Mouse (Mus musculus): ENCODE results near the gene Uts2r. TPM values are rescaled to one million over a fixed set of nuclear protein-coding genes. Genes with fewer than 3 reads are reported as not detected.

Gene Uts2r
- total and polyA plus RNA-seq, 2 experiments from 2014 or later: not detected

DNA sequence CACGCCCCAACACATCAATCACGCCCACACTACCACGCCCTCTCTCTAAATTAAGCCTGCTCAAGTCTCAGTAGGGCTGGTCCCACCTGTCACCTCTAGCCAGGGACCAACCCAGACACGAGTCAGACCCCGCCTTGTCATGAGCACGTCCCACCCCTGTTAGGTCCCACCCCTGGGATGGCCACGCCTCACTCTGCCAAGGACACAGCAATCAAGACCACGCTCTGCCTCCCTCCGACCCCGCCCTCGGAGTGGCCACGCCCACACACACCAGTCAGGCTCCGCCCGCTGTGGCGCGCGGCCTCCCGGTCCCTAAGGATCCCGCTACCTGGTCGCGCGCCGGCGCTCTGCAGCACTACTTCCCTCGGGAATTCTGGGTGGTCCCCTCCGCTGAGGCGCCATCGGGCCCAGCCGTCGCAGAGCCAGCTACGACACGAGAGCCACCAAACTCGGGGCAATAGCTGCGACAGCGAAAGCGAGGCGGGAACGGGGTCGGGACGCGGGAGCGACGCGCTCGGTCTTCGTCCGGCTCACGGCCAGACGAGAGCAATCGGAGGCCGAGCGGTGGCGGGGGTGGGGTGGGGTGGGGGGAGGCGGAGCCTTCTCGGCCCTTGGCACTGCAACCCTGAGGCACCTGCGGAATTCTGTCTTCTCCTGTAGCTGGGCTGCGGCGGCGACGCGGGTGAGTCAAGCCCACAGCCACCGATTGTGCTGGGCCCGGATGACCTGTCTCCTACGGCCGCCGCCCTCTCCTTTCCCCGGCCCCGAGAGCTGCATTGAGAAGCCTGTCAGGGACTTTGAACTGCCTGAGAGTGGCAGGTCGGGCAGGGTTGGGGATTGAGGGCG is 44.3 kb downstream of the Uts2r start, which contains the start of the genes Hexdc and Ogfod3:
Hexdc (plus strand) TSS at position 273 of the 846 bp plus-strand sequence.
Ogfod3 (minus strand) TSS at position 551 of the 846 bp plus-strand sequence.
- H3K27me3 ChIP-seq (ENCODE audit: control insufficient read depth, insufficient read depth, low read length): no peaks in the 10 kb centered on the region
- DNase-seq (ENCODE audit: low spot score) (peak; percentile 93), ATAC-seq (ENCODE audit: insufficient read depth, low read depth) (peak; percentile 98)
- WGBS: under 1% methylated on average over 68 of the region's 70 CpGs
- no peaks in the 10 kb centered on the region for H3K4me1 ChIP-seq (ENCODE audit: control insufficient read depth, insufficient read depth)
- peak within 1 kb of the TSS; percentile 77 for H3K4me3 ChIP-seq (ENCODE audit: low read depth, low read length)
- H3K9me3 ChIP-seq (replicated peaks; ENCODE audit: control insufficient read depth, low read length): no peaks in the 10 kb centered on the region
- peak within 1 kb of the TSS; percentile 72 for H3K9ac ChIP-seq (replicated peaks; ENCODE audit: low read depth, low read length)
- TF ChIP-seq CTCF (IDR thresholded peaks at IDR 0.05; ENCODE audit: low read depth) (no peak), EP300 (IDR thresholded peaks at IDR 0.05; ENCODE audit: low read depth) (no peak)
- peak within 1 kb of the TSS; percentile 78 for H3K4me2 ChIP-seq (ENCODE audit: low read depth, low read length)
- H3K27ac ChIP-seq (ENCODE audit: low read depth): peak within 1 kb of the TSS; percentile 83
- H3K36me3 ChIP-seq (replicated peaks; ENCODE audit: control insufficient read depth, insufficient read depth, low read length): peaks cover 9% of the 10 kb centered on the region; the same call in 1 of the 2 replicates

Other genes with a start within 250 kb of the Uts2r start
- gene Ccdc57, start 227.4 kb upstream of the Uts2r start, total RNA-seq (2014; rRNA removed; ENCODE audit: low replicate concordance): 0.43 and 1.5 TPM in 2 replicates
- 1.3 and 1.6 TPM in 2 replicates for gene Ccdc57, start 227.4 kb upstream of the Uts2r start, polyA plus RNA-seq (2015; fragmentation: Nextera tagmentation; extraction: Ambion mirVana)
- gene Slc16a3, start 211.8 kb upstream of the Uts2r start, total RNA-seq (2014; rRNA removed; ENCODE audit: low replicate concordance): 153 and 260 TPM in 2 replicates
- gene Slc16a3, start 211.8 kb upstream of the Uts2r start, polyA plus RNA-seq (2015; fragmentation: Nextera tagmentation; extraction: Ambion mirVana): 15.6 and 17.0 TPM in 2 replicates
- 51.9 and 52.8 TPM in 2 replicates for gene Csnk1d, start 168.9 kb upstream of the Uts2r start, total RNA-seq (2014; rRNA removed; ENCODE audit: low replicate concordance)
- gene Csnk1d, start 168.9 kb upstream of the Uts2r start, polyA plus RNA-seq (2015; fragmentation: Nextera tagmentation; extraction: Ambion mirVana): 42.0 and 46.7 TPM in 2 replicates
- not detected in 2 replicates for gene Cd7, start 120.9 kb upstream of the Uts2r start, total RNA-seq (2014; rRNA removed; ENCODE audit: low replicate concordance)
- 0.16 TPM in 1 of 2 replicates, not detected in the other for gene Cd7, start 120.9 kb upstream of the Uts2r start, polyA plus RNA-seq (2015; fragmentation: Nextera tagmentation; extraction: Ambion mirVana)
- not detected in 2 replicates for gene Sectm1b, start 96.7 kb upstream of the Uts2r start, total RNA-seq (2014; rRNA removed; ENCODE audit: low replicate concordance)
- 0.10 TPM in 1 of 2 replicates, not detected in the other for gene Sectm1b, start 96.7 kb upstream of the Uts2r start, polyA plus RNA-seq (2015; fragmentation: Nextera tagmentation; extraction: Ambion mirVana)
- gene Sectm1a, start 79.1 kb upstream of the Uts2r start, total RNA-seq (2014; rRNA removed; ENCODE audit: low replicate concordance): 0.27 TPM in 1 of 2 replicates, not detected in the other
- 0.19 and 0.25 TPM in 2 replicates for gene Sectm1a, start 79.1 kb upstream of the Uts2r start, polyA plus RNA-seq (2015; fragmentation: Nextera tagmentation; extraction: Ambion mirVana)
- gene Tex19.2, start 41.6 kb upstream of the Uts2r start, total RNA-seq (2014; rRNA removed; ENCODE audit: low replicate concordance): not detected in 2 replicates
- gene Tex19.2, start 41.6 kb upstream of the Uts2r start, polyA plus RNA-seq (2015; fragmentation: Nextera tagmentation; extraction: Ambion mirVana): not detected in 2 replicates
- not detected in 2 replicates for gene Tex19.1, start 14.1 kb upstream of the Uts2r start, total RNA-seq (2014; rRNA removed; ENCODE audit: low replicate concordance)
- not detected in 2 replicates for gene Tex19.1, start 14.1 kb upstream of the Uts2r start, polyA plus RNA-seq (2015; fragmentation: Nextera tagmentation; extraction: Ambion mirVana)
- 23.8 and 36.6 TPM in 2 replicates for gene Hexdc, start 44.2 kb downstream of the Uts2r start, total RNA-seq (2014; rRNA removed; ENCODE audit: low replicate concordance)
- gene Hexdc, start 44.2 kb downstream of the Uts2r start, polyA plus RNA-seq (2015; fragmentation: Nextera tagmentation; extraction: Ambion mirVana): 6.4 and 6.5 TPM in 2 replicates
- 8.7 and 10.9 TPM in 2 replicates for gene Ogfod3, start 44.4 kb downstream of the Uts2r start, total RNA-seq (2014; rRNA removed; ENCODE audit: low replicate concordance)
- 26.8 and 27.1 TPM in 2 replicates for gene Ogfod3, start 44.4 kb downstream of the Uts2r start, polyA plus RNA-seq (2015; fragmentation: Nextera tagmentation; extraction: Ambion mirVana)
- gene Cybc1, start 69.1 kb downstream of the Uts2r start, total RNA-seq (2014; rRNA removed; ENCODE audit: low replicate concordance): 11.3 and 13.0 TPM in 2 replicates
- 12.4 and 13.5 TPM in 2 replicates for gene Cybc1, start 69.1 kb downstream of the Uts2r start, polyA plus RNA-seq (2015; fragmentation: Nextera tagmentation; extraction: Ambion mirVana)
- gene Narf, start 77.0 kb downstream of the Uts2r start, total RNA-seq (2014; rRNA removed; ENCODE audit: low replicate concordance): 159 and 217 TPM in 2 replicates
- 40.0 and 48.2 TPM in 2 replicates for gene Narf, start 77.0 kb downstream of the Uts2r start, polyA plus RNA-seq (2015; fragmentation: Nextera tagmentation; extraction: Ambion mirVana)
- gene Foxk2, start 99.7 kb downstream of the Uts2r start, total RNA-seq (2014; rRNA removed; ENCODE audit: low replicate concordance): 23.5 and 25.8 TPM in 2 replicates
- 3.0 and 3.8 TPM in 2 replicates for gene Foxk2, start 99.7 kb downstream of the Uts2r start, polyA plus RNA-seq (2015; fragmentation: Nextera tagmentation; extraction: Ambion mirVana)
- gene Wdr45b, start 194.2 kb downstream of the Uts2r start, total RNA-seq (2014; rRNA removed; ENCODE audit: low replicate concordance): 76.1 and 81.0 TPM in 2 replicates
- gene Wdr45b, start 194.2 kb downstream of the Uts2r start, polyA plus RNA-seq (2015; fragmentation: Nextera tagmentation; extraction: Ambion mirVana): 60.1 and 64.7 TPM in 2 replicates
- 3.1 and 5.8 TPM in 2 replicates for gene Rab40b, start 228.0 kb downstream of the Uts2r start, total RNA-seq (2014; rRNA removed; ENCODE audit: low replicate concordance)
- gene Rab40b, start 228.0 kb downstream of the Uts2r start, polyA plus RNA-seq (2015; fragmentation: Nextera tagmentation; extraction: Ambion mirVana): 5.2 and 7.7 TPM in 2 replicates